Mouse (Mus musculus) liver, embryonic 14.5 days (tissue): ENCODE measurements around the gene Dapk3. TPM values are rescaled to one million over a fixed set of nuclear protein-coding genes. Genes with fewer than 3 reads are reported as not detected.
A peak's percentile ranks its signal among the peaks of the same experiment; 100 is the strongest.

Source experiments
- ATAC-seq: fragments of 200-750 bp; cut with Nextera tagmentation; 2 replicates; pipeline ENCODE4 v1.8.0; 2017; ENCODE audit warnings: moderate number of reproducible peaks, mild to moderate bottlenecking, moderate library complexity; ENCODE audit not compliant: insufficient read depth
- DNase-seq, 3 experiments: peaks; one replicate each; pipeline ENCODE4 v3.0.0-alpha.2; 2012 to 2013; ENCODE audit warnings: low read depth in 3 of 3, low spot score in 3 of 3
- H3K27ac ChIP-seq: fragments of 300-500 bp; sonication (generic); 2 replicates; pipeline ENCODE4 v1.5.1; 2014; ENCODE audit warnings: moderate library complexity, mild to moderate bottlenecking, control low read depth, inconsistent platforms
- H3K27me3 ChIP-seq: fragments of 300-500 bp; sonication (generic); 2 replicates; pipeline ENCODE4 v1.6.1; 2014; ENCODE audit warnings: mild to moderate bottlenecking, low read length, moderate library complexity; ENCODE audit not compliant: control insufficient read depth, insufficient read depth
- H3K36me3 ChIP-seq: fragments of 300-500 bp; sonication (generic); replicated peaks from 2 replicates; pipeline ENCODE4 v1.6.1; 2014; ENCODE audit warnings: low read depth; ENCODE audit not compliant: control insufficient read depth, insufficient read depth
- H3K4me1 ChIP-seq, 2 experiments: fragments of 200-500 bp in 1 of 2; fragments of 300-500 bp in 1 of 2; sonication (generic) in 1 of 2; replicated peaks; 2 replicates each; pipeline ENCODE4 v1.6.1; 2012 to 2014; ENCODE audit warnings: antibody characterized with exemption in 1 of 2, inconsistent platforms in 1 of 2, low read length in 1 of 2; ENCODE audit not compliant: control insufficient read depth in 2 of 2, insufficient read depth in 2 of 2
- H3K4me2 ChIP-seq: fragments of 300-500 bp; sonication (generic); 2 replicates; pipeline ENCODE4 v1.6.1; 2014; ENCODE audit warnings: low read depth, mild to moderate bottlenecking, control low read depth, moderate library complexity
- H3K4me3 ChIP-seq, 2 experiments: fragments of 200-500 bp in 1 of 2; fragments of 300-500 bp in 1 of 2; sonication (generic) in 1 of 2; 2 replicates each; pipeline ENCODE4 v1.5.1; 2012 to 2014; ENCODE audit warnings: low read depth in 2 of 2, low read length in 2 of 2, mild to moderate bottlenecking in 2 of 2, control low read depth in 1 of 2, inconsistent platforms in 1 of 2, moderate library complexity in 1 of 2; ENCODE audit not compliant: insufficient read depth in 1 of 2
- H3K9ac ChIP-seq: fragments of 300-500 bp; sonication (generic); replicated peaks from 2 replicates; pipeline ENCODE4 v1.6.1; 2014; ENCODE audit warnings: mild to moderate bottlenecking, control low read depth, moderate library complexity
- H3K9me3 ChIP-seq: fragments of 300-500 bp; sonication (generic); 2 replicates; pipeline ENCODE4 v1.6.1; 2016; ENCODE audit warnings: low read length, mixed read lengths; ENCODE audit not compliant: control insufficient read depth
- CTCF ChIP-seq: IDR thresholded peaks from 2 replicates; pipeline ENCODE4 v1.5.1; 2016; ENCODE audit warnings: antibody characterized with exemption, low read depth, control low read depth
- EP300 ChIP-seq: IDR thresholded peaks from 2 replicates; pipeline ENCODE4 v1.6.1; 2016; ENCODE audit warnings: antibody characterized with exemption, low read depth
- WGBS: fragments of 180-500 bp; shearing (Covaris S2); extraction: QIAGEN DNeasy Blood & Tissue Kit; methylation state at CpG from one replicate; pipeline ENCODE4 v1.1.7; 2014; ENCODE audit not compliant: insufficient replicate concordance; 5-methylcytosine and 5-hydroxymethylcytosine counted together
- polyA plus RNA-seq, 2 experiments: library from polyadenylated mRNA; depleted of rRNA in 1 of 2; stranded (reverse) in 1 of 2; unstranded in 1 of 2; fragments of >200 nt; fragmentation: Nextera tagmentation in 1 of 2; extraction: Ambion mirVana in 1 of 2; gene quantifications; 2 replicates each; pipeline versions ENCODE4 v1.2.1 to v1.2.3; 2012 to 2014

Gene Dapk3
- polyA plus RNA-seq, 2 experiments: 13.0 to 17.6 TPM

- Histone ChIP-seq H3K9ac (peak overlapping the region; percentile 99), H3K9me3 (no peaks in the 10 kb centered on the region), H3K4me2 (peak overlapping the region; percentile 93), H3K27me3 (no peaks in the 10 kb centered on the region), H3K4me1 (peaks cover 37 to 44% of the 10 kb centered on the region in 2 experiments), H3K27ac (peak overlapping the region; percentile 80), H3K4me3 (peak overlapping the region; percentile 80), H3K36me3 (peaks cover 3% of the 10 kb centered on the region)
- TF ChIP-seq EP300 (no peak), CTCF (no peak)
- 1% methylated on average over 42 of the region's 50 CpGs for WGBS
- DNase-seq (peak; percentile 57 to 67 (median 62)), ATAC-seq (peak; percentile 4; the same call in 1 of the 2 replicates)
Observed at GRCm38 (mm10) chr10:81136706-81137231, 46.0 kb upstream of the Dapk3 start.

GRCm38 (mm10) chr10:81137252-81138130 lies 45.3 kb upstream of the Dapk3 start:
- no peaks in the 10 kb centered on the region for H3K27me3 ChIP-seq
- H3K27ac ChIP-seq: peak overlapping the region; percentile 80
- TF ChIP-seq EP300 (peak; percentile 24; the same call in 1 of the 2 replicates), CTCF (no peak)
- peaks cover 40 to 46% of the 10 kb centered on the region in 2 experiments for H3K4me1 ChIP-seq
- no peaks in the 10 kb centered on the region for H3K9me3 ChIP-seq
- ATAC-seq (peak; percentile 77), DNase-seq (peak; percentile 97 to 98 (median 97))
- H3K36me3 ChIP-seq: peaks cover 8% of the 10 kb centered on the region
- peak overlapping the region; percentile 80 to 87 for H3K4me3 ChIP-seq
- H3K4me2 ChIP-seq: peak overlapping the region; percentile 93
- under 1% methylated on average over 57 of the region's 89 CpGs for WGBS
- peak overlapping the region; percentile 99 for H3K9ac ChIP-seq

- peak in 1 of 3 experiments; percentile 44 for DNase-seq
- H3K4me1 ChIP-seq: peaks cover 40 to 46% of the 10 kb centered on the region in 2 experiments
- WGBS: under 1% methylated on average over 18 of the region's 24 CpGs
Observed at GRCm38 (mm10) chr10:81138131-81138782, 44.5 kb upstream of the Dapk3 start.

GRCm38 (mm10) chr10:81138821-81139528 lies 43.8 kb upstream of the Dapk3 start:
- H3K4me3 ChIP-seq: peak overlapping the region; percentile 65 to 87
- 46% methylated on average over 11 of the region's 11 CpGs for WGBS
- peak overlapping the region; percentile 91 for H3K4me2 ChIP-seq
- ATAC-seq (no peak), DNase-seq (no peak)
- peaks cover 21% of the 10 kb centered on the region for H3K36me3 ChIP-seq
- no peaks in the 10 kb centered on the region for H3K27me3 ChIP-seq
- peak overlapping the region; percentile 41 for H3K27ac ChIP-seq
- H3K9ac ChIP-seq: peak overlapping the region; percentile 87
- no peaks in the 10 kb centered on the region for H3K9me3 ChIP-seq
- TF ChIP-seq CTCF: no peak
- no peak for TF ChIP-seq EP300
- H3K4me1 ChIP-seq: peaks cover 37 to 40% of the 10 kb centered on the region in 2 experiments

More at GRCm38 (mm10) chr10:81138131-81138782, 44.5 kb upstream of the Dapk3 start:
- H3K4me2 ChIP-seq: peak overlapping the region; percentile 91
- peak overlapping the region; percentile 65 to 87 for H3K4me3 ChIP-seq
- H3K36me3 ChIP-seq: peaks cover 13% of the 10 kb centered on the region
- H3K9ac ChIP-seq: peak overlapping the region; percentile 87
- TF ChIP-seq EP300: no peak
- TF ChIP-seq CTCF: no peak
- no peaks in the 10 kb centered on the region for H3K27me3 ChIP-seq
- H3K9me3 ChIP-seq: no peaks in the 10 kb centered on the region
- H3K27ac ChIP-seq: peak overlapping the region; percentile 75
- ATAC-seq: no peak
